In genomic region chr17:86002113-86002512, GRCm38 (mm10) we compare ENCODE assay signal across 15 mouse cellular contexts.
"Had no signal": no experiment of that assay in that cellular context is flagged by ENCODE, and none has a peak within 500 bp of the region (broad histone marks: within the 10 kb centered on the region; RNA-seq: fewer than 3 reads in every experiment).

No protein-coding gene starts in this region.

- DNase-seq: kidney, adult 18-20 months; kidney, postnatal 10 days; kidney, postnatal 4 days; left cerebral cortex, postnatal 4 days; lung, adult 2 months; lung, postnatal 36 days; right cerebral cortex, postnatal 25 days; thymus, postnatal 36 days had no signal

- H3K27me3 ChIP-seq: intestine, embryonic 15.5 days; limb, embryonic 13.5 days; neural tube, embryonic 13.5 days had no signal

- H3K4me3 ChIP-seq: intestine, embryonic 15.5 days; layer of hippocampus, adult 2 months; limb, embryonic 13.5 days; neural tube, embryonic 13.5 days had no signal

- H3K9me3 ChIP-seq: intestine, embryonic 15.5 days had no signal

- H3K4me2 ChIP-seq: intestine, embryonic 15.5 days; limb, embryonic 13.5 days; midbrain, embryonic 11.5 days; neural tube, embryonic 13.5 days had no signal

- H3K4me1 ChIP-seq: intestine, embryonic 15.5 days; limb, embryonic 13.5 days; neural tube, embryonic 13.5 days had no signal

- H3K9ac ChIP-seq: intestine, embryonic 15.5 days; limb, embryonic 13.5 days; neural tube, embryonic 13.5 days had no signal

- H3K27ac ChIP-seq: intestine, embryonic 15.5 days; layer of hippocampus, adult 2 months; limb, embryonic 13.5 days; neural tube, embryonic 13.5 days had no signal

- ATAC-seq: intestine, embryonic 15.5 days; lung, postnatal 0 days; midbrain, embryonic 16.5 days had no signal
